Mouse (Mus musculus) hindbrain, embryonic 11.5 days (tissue): ENCODE data around the gene Gdpd4. TPM values are rescaled to one million over a fixed set of nuclear protein-coding genes. Genes with fewer than 3 reads are reported as not detected.

Experiments
- ATAC-seq: fragments of 200-750 bp; cut with Nextera tagmentation; 2 replicates; pipeline ENCODE4 v1.8.0; 2017; ENCODE audit warnings: mild to moderate bottlenecking, moderate TSS enrichment, moderate library complexity; ENCODE audit not compliant: low FRiP score
- DNase-seq: peaks from one replicate; pipeline ENCODE4 v3.0.0-alpha.2; 2015; ENCODE audit warnings: low spot score
- H3K27ac ChIP-seq: fragments of 300-500 bp; sonication (generic); 2 replicates; pipeline ENCODE4 v1.5.1; 2014; ENCODE audit warnings: mild to moderate bottlenecking, low read depth, low read length
- H3K27me3 ChIP-seq: fragments of 300-500 bp; sonication (generic); 2 replicates; pipeline ENCODE4 v1.6.1; 2014; ENCODE audit warnings: mild to moderate bottlenecking, low read length, moderate library complexity, mixed read lengths; ENCODE audit not compliant: control insufficient read depth, insufficient read depth
- H3K36me3 ChIP-seq: fragments of 300-500 bp; sonication (generic); 2 replicates; pipeline ENCODE4 v1.6.1; 2014; ENCODE audit warnings: mild to moderate bottlenecking, low read length, moderate library complexity, mixed read lengths; ENCODE audit not compliant: control insufficient read depth, insufficient read depth
- H3K4me1 ChIP-seq: fragments of 300-500 bp; sonication (generic); replicated peaks from 2 replicates; pipeline ENCODE4 v1.6.1; 2014; ENCODE audit warnings: low read length, mixed read lengths; ENCODE audit not compliant: control insufficient read depth, insufficient read depth
- H3K4me2 ChIP-seq: fragments of 300-500 bp; sonication (generic); replicated peaks from 2 replicates; pipeline ENCODE4 v1.6.1; 2014; ENCODE audit warnings: mild to moderate bottlenecking, low read depth, low read length
- H3K4me3 ChIP-seq: fragments of 300-500 bp; sonication (generic); 2 replicates; pipeline ENCODE4 v1.5.1; 2014; ENCODE audit warnings: low read depth, low read length
- H3K9ac ChIP-seq: fragments of 300-500 bp; sonication (generic); 2 replicates; pipeline ENCODE4 v1.6.1; 2014; ENCODE audit warnings: low read depth, low read length
- H3K9me3 ChIP-seq: fragments of 300-500 bp; sonication (generic); 2 replicates; pipeline ENCODE4 v1.6.1; 2016; ENCODE audit warnings: low read length; ENCODE audit not compliant: control insufficient read depth
- WGBS: fragments of 180-500 bp; shearing (Covaris S2); extraction: QIAGEN DNeasy Blood & Tissue Kit; methylation state at CpG from one replicate; pipeline ENCODE4 v1.1.7; 2014; 5-methylcytosine and 5-hydroxymethylcytosine counted together
- polyA plus RNA-seq: library from polyadenylated mRNA; unstranded; fragments of >200 nt; fragmentation: Nextera tagmentation; extraction: Ambion mirVana; gene quantifications from 2 replicates; pipeline ENCODE4 v1.2.1, GENCODE M21; 2014

Gene Gdpd4
- polyA plus RNA-seq, 1 experiment from 2014 or later, result not detected

- no peaks in the 10 kb centered on the region for H3K36me3 ChIP-seq
- H3K9me3 ChIP-seq, result no peaks in the 10 kb centered on the region
- no peak overlapping the region for H3K27ac ChIP-seq
- no peak overlapping the region for H3K4me3 ChIP-seq
- ATAC-seq, result peak; percentile 55; the same call in 1 of the 2 replicates
- H3K27me3 ChIP-seq, result no peaks in the 10 kb centered on the region
- no peaks in the 10 kb centered on the region for H3K4me1 ChIP-seq
- DNase-seq, result peak; percentile 94
- no peak overlapping the region for H3K4me2 ChIP-seq
- WGBS, result 32% methylated on average over 5 of the region's 5 CpGs
- no peak overlapping the region for H3K9ac ChIP-seq
These were observed 151.9 kb downstream of the Gdpd4 start for GRCm38 (mm10) chr7:98071620-98072019.

GRCm38 (mm10) chr7:98077453-98077852 is 157.7 kb downstream of the Gdpd4 start:
- H3K27ac ChIP-seq, result no peak overlapping the region
- no peaks in the 10 kb centered on the region for H3K36me3 ChIP-seq
- DNase-seq, result no peak
- 89% methylated on average over 11 of the region's 11 CpGs for WGBS
- ATAC-seq, result no peak
- no peak overlapping the region for H3K4me2 ChIP-seq
- H3K4me1 ChIP-seq, result 0 out of 2 replicates have a peak, but pooled peaks cover 3% of the 10 kb centered on the region
- H3K9ac ChIP-seq, result no peak overlapping the region
- no peak overlapping the region for H3K4me3 ChIP-seq
- H3K27me3 ChIP-seq, result no peaks in the 10 kb centered on the region
- no peaks in the 10 kb centered on the region for H3K9me3 ChIP-seq

GRCm38 (mm10) chr7:98082376-98082775 is 162.6 kb downstream of the Gdpd4 start:
- 13% methylated on average over 5 of the region's 5 CpGs for WGBS
- Histone ChIP-seq H3K9ac (no peak overlapping the region), H3K9me3 (no peaks in the 10 kb centered on the region), H3K27me3 (no peaks in the 10 kb centered on the region), H3K4me2 (no peak overlapping the region), H3K27ac (no peak overlapping the region), H3K4me3 (no peak overlapping the region), H3K4me1 (peaks cover 3% of the 10 kb centered on the region; the same call in 1 of the 2 replicates), H3K36me3 (no peaks in the 10 kb centered on the region)
- peak; percentile 57 for DNase-seq
- ATAC-seq, result peak; percentile 84

- 66% methylated on average over 12 of the region's 12 CpGs for WGBS
- peaks cover 3% of the 10 kb centered on the region; the same call in 1 of the 2 replicates for H3K4me1 ChIP-seq
- ATAC-seq (no peak), DNase-seq (no peak)
- H3K9me3 ChIP-seq, result no peaks in the 10 kb centered on the region
- no peaks in the 10 kb centered on the region for H3K36me3 ChIP-seq
- no peak overlapping the region for H3K4me3 ChIP-seq
- H3K4me2 ChIP-seq, result no peak overlapping the region
- H3K27ac ChIP-seq, result no peak overlapping the region
- H3K9ac ChIP-seq, result no peak overlapping the region
- no peaks in the 10 kb centered on the region for H3K27me3 ChIP-seq
These were observed 165.0 kb downstream of the Gdpd4 start for GRCm38 (mm10) chr7:98084541-98085293.

- no peaks in the 10 kb centered on the region for H3K36me3 ChIP-seq
- no peak overlapping the region for H3K27ac ChIP-seq
- DNase-seq, result no peak
- H3K4me3 ChIP-seq, result no peak overlapping the region
- WGBS, result 66% methylated on average over 7 of the region's 7 CpGs
- H3K4me2 ChIP-seq, result no peak overlapping the region
- no peak for ATAC-seq
- no peaks in the 10 kb centered on the region for H3K27me3 ChIP-seq
- H3K4me1 ChIP-seq, result peaks cover 3% of the 10 kb centered on the region; the same call in 1 of the 2 replicates
- no peak overlapping the region for H3K9ac ChIP-seq
- no peaks in the 10 kb centered on the region for H3K9me3 ChIP-seq
These were observed 165.6 kb downstream of the Gdpd4 start for GRCm38 (mm10) chr7:98085314-98085713.

- Histone ChIP-seq H3K4me3 (no peak overlapping the region), H3K9me3 (no peaks in the 10 kb centered on the region), H3K4me2 (no peak overlapping the region), H3K27ac (no peak overlapping the region), H3K27me3 (no peaks in the 10 kb centered on the region), H3K9ac (no peak overlapping the region), H3K36me3 (no peaks in the 10 kb centered on the region), H3K4me1 (peaks cover 3% of the 10 kb centered on the region; the same call in 1 of the 2 replicates)
- ATAC-seq, result no peak
- DNase-seq, result peak; percentile 21
- WGBS, result 56% methylated on average over 2 of the region's 2 CpGs
These were observed 166.6 kb downstream of the Gdpd4 start for GRCm38 (mm10) chr7:98086346-98086745.

GRCm38 (mm10) chr7:98095852-98096251 is 176.1 kb downstream of the Gdpd4 start:
- H3K27ac ChIP-seq, result no peak overlapping the region
- no peak overlapping the region for H3K4me2 ChIP-seq
- no peaks in the 10 kb centered on the region for H3K27me3 ChIP-seq
- H3K9ac ChIP-seq, result no peak overlapping the region
- no peaks in the 10 kb centered on the region for H3K4me1 ChIP-seq
- ATAC-seq (no peak), DNase-seq (no peak)
- 95% methylated on average over 4 of the region's 4 CpGs for WGBS
- H3K9me3 ChIP-seq, result no peaks in the 10 kb centered on the region
- peaks cover 3% of the 10 kb centered on the region; the same call in 1 of the 2 replicates for H3K36me3 ChIP-seq
- no peak overlapping the region for H3K4me3 ChIP-seq

- Histone ChIP-seq H3K9ac (no peak overlapping the region), H3K27me3 (no peaks in the 10 kb centered on the region), H3K4me2 (no peak overlapping the region), H3K4me1 (no peaks in the 10 kb centered on the region), H3K4me3 (no peak overlapping the region), H3K36me3 (peaks cover 3% of the 10 kb centered on the region; the same call in 1 of the 2 replicates), H3K9me3 (no peaks in the 10 kb centered on the region), H3K27ac (no peak overlapping the region)
- DNase-seq (no peak), ATAC-seq (no peak)
- 95% methylated on average over 8 of the region's 8 CpGs for WGBS
These were observed 177.8 kb downstream of the Gdpd4 start for GRCm38 (mm10) chr7:98097557-98097956.
